Mouse (Mus musculus): ENCODE results near the gene Tekt2.

- TF ChIP-seq POLR2A (IDR thresholded peaks at IDR 0.05; ENCODE audit: control insufficient read depth, low read depth, low read length) (no peak), CTCF (IDR thresholded peaks at IDR 0.05; ENCODE audit: control insufficient read depth, insufficient read depth, insufficient replicate concordance, low read depth, low read length) (peak; percentile 15; the same call in 1 of the 2 replicates)
Observed at GRCm38 (mm10) chr4:126309211-126309921, 16.1 kb downstream of the Tekt2 start.
